Mouse (Mus musculus) intestine, postnatal 0 days (tissue): ENCODE measurements around the gene Hspa8. TPM values are rescaled to one million over a fixed set of nuclear protein-coding genes. Genes with fewer than 3 reads are reported as not detected.
"Not testable (repeated sequence)": the region's sequence is repeated elsewhere in the genome, so short reads cannot be mapped to it uniquely, and the experiment has no call there.

Experiments used
- ATAC-seq: fragments of 200-750 bp; cut with Nextera tagmentation; 2 replicates; pipeline ENCODE4 v1.8.0; 2017; ENCODE audit warnings: mild to moderate bottlenecking, moderate TSS enrichment, moderate library complexity
- H3K27ac ChIP-seq: fragments of 300-500 bp; sonication (generic); 2 replicates; pipeline ENCODE4 v1.5.1; 2014; ENCODE audit warnings: mild to moderate bottlenecking, low read depth, low read length, moderate library complexity
- H3K27me3 ChIP-seq: fragments of 300-500 bp; sonication (generic); replicated peaks from 2 replicates; pipeline ENCODE4 v1.6.1; 2014; ENCODE audit warnings: low read length, mixed read lengths; ENCODE audit not compliant: control insufficient read depth, insufficient read depth
- H3K36me3 ChIP-seq: fragments of 300-500 bp; sonication (generic); 2 replicates; pipeline ENCODE4 v1.6.1; 2014; ENCODE audit warnings: mild to moderate bottlenecking, moderate library complexity; ENCODE audit not compliant: control insufficient read depth, insufficient read depth
- H3K4me1 ChIP-seq: fragments of 300-500 bp; sonication (generic); replicated peaks from 2 replicates; pipeline ENCODE4 v1.6.1; 2014; ENCODE audit warnings: antibody characterized with exemption, low read length, mixed read lengths; ENCODE audit not compliant: control insufficient read depth, insufficient read depth
- H3K4me2 ChIP-seq: fragments of 300-500 bp; sonication (generic); replicated peaks from 2 replicates; pipeline ENCODE4 v1.6.1; 2014; ENCODE audit warnings: low read depth, mild to moderate bottlenecking, moderate library complexity
- H3K4me3 ChIP-seq: fragments of 300-500 bp; sonication (generic); 2 replicates; pipeline ENCODE4 v1.5.1; 2014; ENCODE audit warnings: low read depth, low read length
- H3K9ac ChIP-seq: fragments of 300-500 bp; sonication (generic); 2 replicates; pipeline ENCODE4 v1.6.1; 2014; ENCODE audit warnings: mild to moderate bottlenecking, low read depth, low read length
- H3K9me3 ChIP-seq: fragments of 300-500 bp; sonication (generic); 2 replicates; pipeline ENCODE4 v1.6.1; 2016; ENCODE audit warnings: mixed run types; ENCODE audit not compliant: control insufficient read depth
- CTCF ChIP-seq: sonication (generic); IDR thresholded peaks from 2 replicates; pipeline ENCODE4 v1.5.1; 2016; ENCODE audit warnings: low read depth, mild to moderate bottlenecking, control low read depth, antibody characterized with exemption, moderate library complexity
- WGBS: fragments of 180-500 bp; shearing (Covaris S2); extraction: QIAGEN DNeasy Blood & Tissue Kit; methylation state at CpG from one replicate; pipeline ENCODE4 v1.1.7; 2014; 5-methylcytosine and 5-hydroxymethylcytosine counted together
- polyA plus RNA-seq: library from polyadenylated mRNA; unstranded; fragments of >200 nt; fragmentation: Nextera tagmentation; extraction: Ambion mirVana; gene quantifications from 2 replicates; pipeline ENCODE4 v1.2.1, GENCODE M21; 2015

Gene Hspa8
- polyA plus RNA-seq, 1 experiment from 2014 or later, result 1,042 TPM

GRCm38 (mm10) chr9:40798247-40798960 lies 2.4 kb upstream of the Hspa8 start:
- H3K4me3 ChIP-seq, result no peak overlapping the region
- H3K9me3 ChIP-seq, result no peaks in the 10 kb centered on the region
- H3K4me2 ChIP-seq, result 0 out of 2 replicates have a peak overlapping the region, but pooled peaks have one; percentile 75
- H3K27ac ChIP-seq, result peak overlapping the region; percentile 99
- 49% methylated on average over 9 of the region's 9 CpGs for WGBS
- no peak for TF ChIP-seq CTCF
- peaks cover 4% of the 10 kb centered on the region for H3K36me3 ChIP-seq
- ATAC-seq, result no peak
- H3K27me3 ChIP-seq, result no peaks in the 10 kb centered on the region
- H3K4me1 ChIP-seq, result peaks cover 8% of the 10 kb centered on the region; the same call in 1 of the 2 replicates
- no peak overlapping the region for H3K9ac ChIP-seq

GRCm38 (mm10) chr9:40799112-40799511 lies 1.7 kb upstream of the Hspa8 start:
- Histone ChIP-seq H3K36me3 (peaks cover 11% of the 10 kb centered on the region), H3K4me1 (peaks cover 8% of the 10 kb centered on the region; the same call in 1 of the 2 replicates), H3K27ac (peak overlapping the region; percentile 99), H3K4me2 (peak overlapping the region; percentile 75; the same call in 1 of the 2 replicates), H3K27me3 (no peaks in the 10 kb centered on the region), H3K9me3 (no peaks in the 10 kb centered on the region), H3K4me3 (0 out of 2 replicates have a peak overlapping the region, but pooled peaks have one; percentile 72), H3K9ac (no peak overlapping the region)
- 20% methylated on average over 3 of the region's 3 CpGs for WGBS
- no peak for ATAC-seq
- TF ChIP-seq CTCF, result no peak

GRCm38 (mm10) chr9:40799837-40800501 lies 815 bp upstream of the Hspa8 start:
- peak; percentile 19 for ATAC-seq
- Histone ChIP-seq H3K4me1 (peaks cover 8% of the 10 kb centered on the region; the same call in 1 of the 2 replicates), H3K4me3 (peak overlapping the region; percentile 72), H3K27ac (peak overlapping the region; percentile 99), H3K9ac (peak overlapping the region; percentile 83), H3K36me3 (peaks cover 18% of the 10 kb centered on the region), H3K4me2 (peak overlapping the region; percentile 75), H3K27me3 (no peaks in the 10 kb centered on the region), H3K9me3 (no peaks in the 10 kb centered on the region)
- TF ChIP-seq CTCF, result no peak
- WGBS, result under 1% methylated on average over 30 of the region's 30 CpGs

GRCm38 (mm10) chr9:40801614-40802532 lies 1.1 kb downstream of the Hspa8 start:
- not testable (repeated sequence) for H3K4me1 ChIP-seq, H3K27me3 ChIP-seq, ATAC-seq, H3K9me3 ChIP-seq
- Histone ChIP-seq H3K36me3 (peaks cover 30% of the 10 kb centered on the region), H3K9ac (peak overlapping the region; percentile 95), H3K27ac (peak overlapping the region; percentile 87), H3K4me3 (peak overlapping the region; percentile 72), H3K4me2 (peak overlapping the region; percentile 80)
- under 1% methylated on average over 28 of the region's 28 CpGs for WGBS

- Histone ChIP-seq H3K4me3 (peak overlapping the region; percentile 72), H3K36me3 (peaks cover 30% of the 10 kb centered on the region), H3K4me2 (peak overlapping the region; percentile 80)
- WGBS, result 1% methylated on average over 8 of the region's 8 CpGs
- not testable (repeated sequence) for H3K9ac ChIP-seq, H3K4me1 ChIP-seq, H3K27ac ChIP-seq, ATAC-seq, H3K9me3 ChIP-seq, H3K27me3 ChIP-seq
These were observed 1.7 kb downstream of the Hspa8 start for GRCm38 (mm10) chr9:40802533-40802875.

GRCm38 (mm10) chr9:40804576-40804975 lies 3.8 kb downstream of the Hspa8 start:
- WGBS, result 33% methylated on average over 3 of the region's 3 CpGs
- H3K27ac ChIP-seq, H3K9ac ChIP-seq, H3K4me1 ChIP-seq, ATAC-seq, H3K4me3 ChIP-seq, H3K9me3 ChIP-seq, H3K27me3 ChIP-seq: not testable (repeated sequence)
- H3K36me3 ChIP-seq, result peaks cover 30% of the 10 kb centered on the region
- H3K4me2 ChIP-seq, result peak overlapping the region; percentile 40; the same call in 1 of the 2 replicates
